ENCODE assay signal across 16 mouse cellular contexts in genomic region chr15:102635817-102636216, GRCm38 (mm10). TPM values are rescaled to one million over a fixed set of nuclear protein-coding genes. Genes with fewer than 3 reads are reported as not detected.
DNase-seq lines count a peak whose midpoint lies in the region; ATAC-seq and TF ChIP-seq lines count a peak whose summit lies in the region.
"Had no signal": no experiment of that assay in that cellular context is flagged by ENCODE, and none has a peak within 500 bp of the region (broad histone marks: within the 10 kb centered on the region; RNA-seq: fewer than 3 reads in every experiment).

No protein-coding gene starts in this region.

- 48% methylated on average over 3 of the region's 3 CpGs for WGBS in embryonic facial prominence, embryonic 15.5 days
- 84% methylated on average over 3 of the region's 3 CpGs for WGBS in kidney, embryonic 14.5 days

- H3K36me3 ChIP-seq in embryonic facial prominence, embryonic 15.5 days = no peaks in the 10 kb centered on the region
- H3K36me3 ChIP-seq in kidney, embryonic 14.5 days (ENCODE audit: control insufficient read depth, insufficient read depth, low read length) = no peaks in the 10 kb centered on the region
- H3K36me3 ChIP-seq: heart, embryonic 15.5 days; neural tube, embryonic 15.5 days had no signal

- peak; percentile 84 for DNase-seq in brain, embryonic 14.5 days (ENCODE audit: low read depth)
- peak; percentile 16 to 25 for DNase-seq in layer of hippocampus, postnatal 10 days (ENCODE audit: low spot score in 2 of 2)
- DNase-seq in right cerebral cortex, adult 18-20 months = peak; percentile 68
- DNase-seq in gastrocnemius, postnatal 4 days (ENCODE audit: low spot score in 2 of 2) = no peak
- DNase-seq in adrenal gland, adult 8-10 months = no peak
- DNase-seq: adrenal gland, postnatal 36 days; gastrocnemius, postnatal 14 days; lung, postnatal 10 days had no signal

- peak overlapping the region; percentile 44 for H3K27ac ChIP-seq in embryonic facial prominence, embryonic 15.5 days (replicated peaks)
- H3K27ac ChIP-seq in kidney, embryonic 14.5 days (ENCODE audit: low read depth, low read length) = no peak overlapping the region
- H3K27ac ChIP-seq: heart, embryonic 15.5 days; kidney, postnatal 0 days; neural tube, embryonic 15.5 days had no signal

- TF ChIP-seq CTCF in brain, embryonic 14.5 days (IDR thresholded peaks at IDR 0.05; ENCODE audit: borderline replicate concordance, extremely low read depth, insufficient read depth, insufficient read length) = no peak

- H3K9me3 ChIP-seq in embryonic facial prominence, embryonic 15.5 days (replicated peaks) = no peaks in the 10 kb centered on the region
- H3K9me3 ChIP-seq in kidney, embryonic 14.5 days (ENCODE audit: control insufficient read depth, low read length) = peaks cover 3% of the 10 kb centered on the region; the same call in 1 of the 2 replicates
- H3K9me3 ChIP-seq: heart, embryonic 15.5 days; neural tube, embryonic 15.5 days had no signal

- no peaks in the 10 kb centered on the region for H3K27me3 ChIP-seq in embryonic facial prominence, embryonic 15.5 days
- no peaks in the 10 kb centered on the region for H3K27me3 ChIP-seq in kidney, embryonic 14.5 days (ENCODE audit: control insufficient read depth, insufficient read depth, low read length)
- H3K27me3 ChIP-seq: heart, embryonic 15.5 days; neural tube, embryonic 15.5 days had no signal

- H3K4me1 ChIP-seq in embryonic facial prominence, embryonic 15.5 days = peaks cover 9% of the 10 kb centered on the region
- no peaks in the 10 kb centered on the region for H3K4me1 ChIP-seq in kidney, embryonic 14.5 days (ENCODE audit: control insufficient read depth, insufficient read depth, low read length)
- H3K4me1 ChIP-seq: heart, embryonic 15.5 days; neural tube, embryonic 15.5 days had no signal

- H3K4me3 ChIP-seq in embryonic facial prominence, embryonic 15.5 days (replicated peaks) = no peak overlapping the region
- H3K4me3 ChIP-seq in kidney, embryonic 14.5 days (ENCODE audit: low read length) = no peak overlapping the region
- H3K4me3 ChIP-seq: heart, embryonic 15.5 days; neural tube, embryonic 15.5 days had no signal

- no peak overlapping the region for H3K9ac ChIP-seq in embryonic facial prominence, embryonic 15.5 days
- H3K9ac ChIP-seq in kidney, embryonic 14.5 days (ENCODE audit: low read depth, low read length) = no peak overlapping the region
- H3K9ac ChIP-seq: heart, embryonic 15.5 days; neural tube, embryonic 15.5 days had no signal

- no peak overlapping the region for H3K4me2 ChIP-seq in embryonic facial prominence, embryonic 15.5 days (replicated peaks)
- H3K4me2 ChIP-seq in kidney, embryonic 14.5 days (replicated peaks; ENCODE audit: low read depth, low read length) = no peak overlapping the region
- H3K4me2 ChIP-seq: heart, embryonic 15.5 days; neural tube, embryonic 15.5 days had no signal

- ATAC-seq in embryonic facial prominence, embryonic 15.5 days (ENCODE audit: insufficient number of reproducible peaks, low FRiP score, low TSS enrichment, low read depth) = 0 out of 2 replicates have a peak, but pooled peaks have one; percentile 43
- no peak for ATAC-seq in kidney, embryonic 14.5 days (ENCODE audit: low FRiP score, low TSS enrichment)
- ATAC-seq: midbrain, embryonic 16.5 days had no signal

- TF ChIP-seq POLR2A in brain, embryonic 14.5 days (IDR thresholded peaks at IDR 0.05; ENCODE audit: borderline replicate concordance, extremely low read depth, insufficient read depth, insufficient read length, poor library complexity, severe bottlenecking) = no peak

RNA-seq across cellular contexts. Expression of gene Atf7, which starts 10.6 kb away (rescaled TPM):
- polyA plus RNA-seq in brain, embryonic 14.5 days (2012; rRNA removed) = 42.5 and 48.8 TPM in 2 replicates
- polyA plus RNA-seq in embryonic facial prominence, embryonic 15.5 days (2015; fragmentation: Nextera tagmentation; extraction: Ambion mirVana) = 51.3 and 53.7 TPM in 2 replicates
- 10 to 100 TPM; 39.4 to 40.5 TPM for total RNA-seq in layer of hippocampus, postnatal 10 days (2021)
- total RNA-seq in gastrocnemius, postnatal 4 days (2021) = 10 to 100 TPM; 85.3 to 97.2 TPM
- polyA plus RNA-seq in kidney, embryonic 14.5 days (2014; fragmentation: Nextera tagmentation; extraction: Ambion mirVana) = 30.5 and 36.8 TPM in 2 replicates
- total RNA-seq in adrenal gland, adult 8-10 months (2022) = 100 to 1,000 TPM in 1 of 4 experiments, 10 to 100 TPM in 3; 55.5 to 104 (median 76.0) TPM

RNA-seq across cellular contexts. Expression of gene Gm28047, which starts 10.9 kb away (rescaled TPM):
- not detected in 2 replicates for polyA plus RNA-seq in brain, embryonic 14.5 days (2012; rRNA removed)
- 0.56 TPM in 1 of 2 replicates, not detected in the other for polyA plus RNA-seq in embryonic facial prominence, embryonic 15.5 days (2015; fragmentation: Nextera tagmentation; extraction: Ambion mirVana)
- under 1 TPM in 1 of 2 experiments, not detected in 1; 0.60 TPM for total RNA-seq in layer of hippocampus, postnatal 10 days (2021)
- under 1 TPM in 1 of 2 experiments, not detected in 1; 0.70 TPM for total RNA-seq in gastrocnemius, postnatal 4 days (2021)
- 0.79 TPM in 1 of 2 replicates, not detected in the other for polyA plus RNA-seq in kidney, embryonic 14.5 days (2014; fragmentation: Nextera tagmentation; extraction: Ambion mirVana)
- total RNA-seq in adrenal gland, adult 8-10 months (2022) = 1 to 10 TPM in 2 of 4 experiments, not detected in 2; 2.0 to 2.1 TPM
- total RNA-seq: liver, adult 2 months had no signal
- polyA plus RNA-seq: heart, embryonic 15.5 days; liver, adult 2 months; midbrain, embryonic 16.5 days; neural tube, embryonic 15.5 days; stomach, embryonic 16.5 days had no signal

RNA-seq across cellular contexts. Expression of gene Atp5g2, which starts 36.3 kb away (rescaled TPM):
- polyA plus RNA-seq in brain, embryonic 14.5 days (2012; rRNA removed) = 462 and 655 TPM in 2 replicates
- polyA plus RNA-seq in embryonic facial prominence, embryonic 15.5 days (2015; fragmentation: Nextera tagmentation; extraction: Ambion mirVana) = 59.0 and 65.5 TPM in 2 replicates
- 10 to 100 TPM in 1 of 2 experiments, 1 to 10 TPM in 1; 5.9 to 17.8 TPM for total RNA-seq in layer of hippocampus, postnatal 10 days (2021)
- total RNA-seq in gastrocnemius, postnatal 4 days (2021) = 10 to 100 TPM; 19.0 to 29.5 TPM
- 90.0 and 124 TPM in 2 replicates for polyA plus RNA-seq in kidney, embryonic 14.5 days (2014; fragmentation: Nextera tagmentation; extraction: Ambion mirVana)
- total RNA-seq in adrenal gland, adult 8-10 months (2022) = 10 to 100 TPM in 2 of 4 experiments, 1 to 10 TPM in 2; 6.2 to 23.7 (median 10.8) TPM

Comparison
In these comparisons a context has a peak if more than half of its experiments do, and no peak if none do; other contexts are left out.
1. DNase-seq: peak in brain, embryonic 14.5 days (single experiment), layer of hippocampus, postnatal 10 days (2 of 2) and right cerebral cortex, adult 18-20 months (single experiment); none in gastrocnemius, postnatal 4 days (0 of 2) and adrenal gland, adult 8-10 months (single experiment).